16 mouse cellular contexts compared by ENCODE assay signal in genomic region chr10:126708730-126709129, GRCm38 (mm10).
A peak's percentile ranks its signal among the peaks of the same experiment; 100 is the strongest.
DNase-seq lines count a peak whose midpoint lies in the region; ATAC-seq lines count a peak whose summit lies in the region.
"Had no signal": no experiment of that assay in that cellular context is flagged by ENCODE, and none has a peak within 500 bp of the region (broad histone marks: within the 10 kb centered on the region; RNA-seq: fewer than 3 reads in every experiment).

No protein-coding gene starts in this region.

- 0 out of 2 replicates have a peak, but pooled peaks cover 4% of the 10 kb centered on the region for H3K9me3 ChIP-seq in hindbrain, embryonic 14.5 days (ENCODE audit: control insufficient read depth, low read length)
- H3K9me3 ChIP-seq in hindbrain, embryonic 16.5 days (ENCODE audit: control insufficient read depth, low read length), result no peaks in the 10 kb centered on the region
- no peaks in the 10 kb centered on the region for H3K9me3 ChIP-seq in midbrain, embryonic 14.5 days (ENCODE audit: control insufficient read depth, low read length)
- H3K9me3 ChIP-seq in midbrain, embryonic 10.5 days (replicated peaks), result no peaks in the 10 kb centered on the region
- no peaks in the 10 kb centered on the region for H3K9me3 ChIP-seq in forebrain, embryonic 15.5 days
- H3K9me3 ChIP-seq: liver, embryonic 13.5 days; megakaryocyte, embryonic 14.5 days had no signal

- H3K4me3 ChIP-seq in hindbrain, embryonic 14.5 days (replicated peaks; ENCODE audit: low read length), result no peak overlapping the region
- H3K4me3 ChIP-seq in hindbrain, embryonic 16.5 days (ENCODE audit: low read length), result no peak overlapping the region
- no peak overlapping the region for H3K4me3 ChIP-seq in midbrain, embryonic 14.5 days (replicated peaks; ENCODE audit: low read depth, low read length)
- H3K4me3 ChIP-seq in midbrain, embryonic 10.5 days, result no peak overlapping the region
- no peak overlapping the region for H3K4me3 ChIP-seq in forebrain, embryonic 15.5 days
- H3K4me3 ChIP-seq: erythroblast, embryonic 14.5 days; heart, adult 2 months; liver, embryonic 13.5 days; megakaryocyte, embryonic 14.5 days had no signal

- 27% methylated on average over 4 of the region's 4 CpGs for WGBS in hindbrain, embryonic 14.5 days
- WGBS in hindbrain, embryonic 16.5 days, result 33% methylated on average over 4 of the region's 4 CpGs
- 33% methylated on average over 4 of the region's 4 CpGs for WGBS in midbrain, embryonic 14.5 days
- 86% methylated on average over 4 of the region's 4 CpGs for WGBS in midbrain, embryonic 10.5 days
- WGBS in forebrain, embryonic 15.5 days, result 15% methylated on average over 4 of the region's 4 CpGs

- no peaks in the 10 kb centered on the region for H3K4me1 ChIP-seq in hindbrain, embryonic 14.5 days (replicated peaks; ENCODE audit: control insufficient read depth, insufficient read depth, low read length)
- 0 out of 2 replicates have a peak, but pooled peaks cover 2% of the 10 kb centered on the region for H3K4me1 ChIP-seq in hindbrain, embryonic 16.5 days (ENCODE audit: control insufficient read depth, insufficient read depth, low read depth, low read length)
- H3K4me1 ChIP-seq in midbrain, embryonic 14.5 days (ENCODE audit: control insufficient read depth, insufficient read depth, low read length), result 0 out of 2 replicates have a peak, but pooled peaks cover 7% of the 10 kb centered on the region
- H3K4me1 ChIP-seq in midbrain, embryonic 10.5 days, result no peaks in the 10 kb centered on the region
- peaks cover 12% of the 10 kb centered on the region for H3K4me1 ChIP-seq in forebrain, embryonic 15.5 days
- H3K4me1 ChIP-seq: liver, embryonic 13.5 days; megakaryocyte, embryonic 14.5 days had no signal

- H3K27ac ChIP-seq in hindbrain, embryonic 14.5 days, result 0 out of 2 replicates have a peak overlapping the region, but pooled peaks have one; percentile 12
- H3K27ac ChIP-seq in hindbrain, embryonic 16.5 days (ENCODE audit: low read depth, low read length), result no peak overlapping the region
- H3K27ac ChIP-seq in midbrain, embryonic 14.5 days (replicated peaks; ENCODE audit: low read depth, low read length), result 0 out of 2 replicates have a peak overlapping the region, but pooled peaks have one; percentile 41
- H3K27ac ChIP-seq in midbrain, embryonic 10.5 days (replicated peaks), result no peak overlapping the region
- peak overlapping the region; percentile 57 for H3K27ac ChIP-seq in forebrain, embryonic 15.5 days (replicated peaks)
- H3K27ac ChIP-seq: heart, adult 2 months; liver, embryonic 13.5 days had no signal

- ATAC-seq in hindbrain, embryonic 14.5 days (ENCODE audit: low FRiP score), result no peak
- no peak for ATAC-seq in hindbrain, embryonic 16.5 days
- ATAC-seq in midbrain, embryonic 14.5 days (ENCODE audit: low FRiP score, low TSS enrichment), result no peak
- no peak for ATAC-seq in forebrain, embryonic 15.5 days (replicated peaks)
- ATAC-seq: lung, postnatal 0 days had no signal

- no peak overlapping the region for H3K9ac ChIP-seq in hindbrain, embryonic 14.5 days
- no peak overlapping the region for H3K9ac ChIP-seq in hindbrain, embryonic 16.5 days (ENCODE audit: low read depth, low read length)
- H3K9ac ChIP-seq in midbrain, embryonic 14.5 days (replicated peaks; ENCODE audit: low read length), result no peak overlapping the region
- no peak overlapping the region for H3K9ac ChIP-seq in forebrain, embryonic 15.5 days (replicated peaks)
- H3K9ac ChIP-seq: liver, embryonic 13.5 days had no signal

- peak; percentile 58 for DNase-seq in hindbrain, embryonic 14.5 days (ENCODE audit: low spot score)
- DNase-seq in midbrain, embryonic 14.5 days, result peak; percentile 72
- no peak for DNase-seq in midbrain, embryonic 10.5 days (ENCODE audit: low spot score)
- DNase-seq in right cerebral cortex, postnatal 10 days (ENCODE audit: low spot score in 2 of 2), result peak; percentile 59 to 68
- no peak for DNase-seq in adipocyte (ENCODE audit: low spot score)
- no peak for DNase-seq in ovary, postnatal 36 days (ENCODE audit: low spot score)
- DNase-seq: cerebellum, adult 9-10 months; heart, adult 2 months; kidney, adult 8-10 months; liver, embryonic 13.5 days; thymus, postnatal 14 days had no signal

- H3K27me3 ChIP-seq in hindbrain, embryonic 14.5 days (ENCODE audit: control insufficient read depth, insufficient read depth, low read length), result no peaks in the 10 kb centered on the region
- H3K27me3 ChIP-seq in hindbrain, embryonic 16.5 days (replicated peaks; ENCODE audit: control insufficient read depth, insufficient read depth, low read length), result no peaks in the 10 kb centered on the region
- H3K27me3 ChIP-seq in midbrain, embryonic 14.5 days (ENCODE audit: control insufficient read depth, insufficient read depth, low read length), result no peaks in the 10 kb centered on the region
- H3K27me3 ChIP-seq in midbrain, embryonic 10.5 days (ENCODE audit: low read depth, poor library complexity, severe bottlenecking), result no peaks in the 10 kb centered on the region
- H3K27me3 ChIP-seq in forebrain, embryonic 15.5 days, result no peaks in the 10 kb centered on the region
- H3K27me3 ChIP-seq: liver, embryonic 13.5 days; megakaryocyte, embryonic 14.5 days had no signal

- no peaks in the 10 kb centered on the region for H3K36me3 ChIP-seq in hindbrain, embryonic 14.5 days (replicated peaks; ENCODE audit: control insufficient read depth, insufficient read depth)
- no peaks in the 10 kb centered on the region for H3K36me3 ChIP-seq in hindbrain, embryonic 16.5 days (ENCODE audit: control insufficient read depth, insufficient read depth, low read length)
- H3K36me3 ChIP-seq in midbrain, embryonic 14.5 days (ENCODE audit: control insufficient read depth, insufficient read depth, low read length), result no peaks in the 10 kb centered on the region
- no peaks in the 10 kb centered on the region for H3K36me3 ChIP-seq in midbrain, embryonic 10.5 days
- H3K36me3 ChIP-seq in forebrain, embryonic 15.5 days, result no peaks in the 10 kb centered on the region
- H3K36me3 ChIP-seq: liver, embryonic 13.5 days had no signal

- H3K4me2 ChIP-seq in hindbrain, embryonic 14.5 days (replicated peaks), result no peak overlapping the region
- H3K4me2 ChIP-seq in hindbrain, embryonic 16.5 days (ENCODE audit: low read length), result no peak overlapping the region
- H3K4me2 ChIP-seq in midbrain, embryonic 14.5 days (ENCODE audit: low read length), result no peak overlapping the region
- H3K4me2 ChIP-seq in forebrain, embryonic 15.5 days (replicated peaks), result no peak overlapping the region; the same call in 1 of the 2 replicates
- H3K4me2 ChIP-seq: liver, embryonic 13.5 days had no signal

Comparison
In these comparisons a context has a peak if more than half of its experiments do, and no peak if none do; other contexts are left out.
1. DNase-seq: peak in hindbrain, embryonic 14.5 days (single experiment), midbrain, embryonic 14.5 days (single experiment) and right cerebral cortex, postnatal 10 days (2 of 2); none in midbrain, embryonic 10.5 days (single experiment), adipocyte (single experiment) and ovary, postnatal 36 days (single experiment).
2. H3K27ac ChIP-seq: peak in hindbrain, embryonic 14.5 days (single experiment), midbrain, embryonic 14.5 days (single experiment) and forebrain, embryonic 15.5 days (single experiment); none in hindbrain, embryonic 16.5 days (single experiment) and midbrain, embryonic 10.5 days (single experiment).